Mouse (Mus musculus): ENCODE measurements around the gene Anxa8. TPM values are rescaled to one million over a fixed set of nuclear protein-coding genes. Genes with fewer than 3 reads are reported as not detected.

The Anxa8 gene
- 0.91 and 1.3 TPM in 2 replicates for polyA plus RNA-seq (2015; fragmentation: Nextera tagmentation; extraction: Ambion mirVana)

GRCm38 (mm10) chr14:34085731-34086130, at the start of gene Anxa8:
Gene Anxa8 (plus strand): TSS chr14:34085981.
- H3K36me3 ChIP-seq = no peaks in the 10 kb centered on the region
- no peak within 1 kb of the TSS for H3K9ac ChIP-seq
- no peak within 1 kb of the TSS for H3K4me2 ChIP-seq
- peaks cover 15% of the 10 kb centered on the region; the same call in 1 of the 2 replicates for H3K27me3 ChIP-seq (replicated peaks)
- WGBS = 54% methylated on average over 4 of the region's 4 CpGs
- no peak within 1 kb of the TSS for H3K4me3 ChIP-seq
- ATAC-seq (ENCODE audit: extremely low read depth, insufficient number of reproducible peaks, low FRiP score, low TSS enrichment) = no peak
- H3K27ac ChIP-seq (replicated peaks) = no peak within 1 kb of the TSS
- H3K9me3 ChIP-seq = no peaks in the 10 kb centered on the region
- no peaks in the 10 kb centered on the region for H3K4me1 ChIP-seq

GRCm38 (mm10) chr14:34041241-34041640, 44.5 kb upstream of the Anxa8 start:
- WGBS = 67% methylated on average over 4 of the region's 4 CpGs
- no peak for ATAC-seq (ENCODE audit: extremely low read depth, insufficient number of reproducible peaks, low FRiP score, low TSS enrichment)
- no peak overlapping the region for H3K27ac ChIP-seq (replicated peaks)
- no peak overlapping the region for H3K4me2 ChIP-seq
- H3K27me3 ChIP-seq (replicated peaks) = no peaks in the 10 kb centered on the region
- no peaks in the 10 kb centered on the region for H3K36me3 ChIP-seq
- no peaks in the 10 kb centered on the region for H3K9me3 ChIP-seq
- H3K4me1 ChIP-seq = no peaks in the 10 kb centered on the region
- no peak overlapping the region for H3K4me3 ChIP-seq
- H3K9ac ChIP-seq = no peak overlapping the region

- H3K4me3 ChIP-seq = no peak overlapping the region
- H3K9ac ChIP-seq = no peak overlapping the region
- no peaks in the 10 kb centered on the region for H3K27me3 ChIP-seq (replicated peaks)
- ATAC-seq (ENCODE audit: extremely low read depth, insufficient number of reproducible peaks, low FRiP score, low TSS enrichment) = no peak; the same call in 1 of the 2 replicates
- WGBS = 43% methylated on average over 3 of the region's 3 CpGs
- H3K9me3 ChIP-seq = no peaks in the 10 kb centered on the region
- no peak overlapping the region for H3K27ac ChIP-seq (replicated peaks)
- H3K4me1 ChIP-seq = no peaks in the 10 kb centered on the region
- H3K36me3 ChIP-seq = no peaks in the 10 kb centered on the region
- no peak overlapping the region for H3K4me2 ChIP-seq
Measured at GRCm38 (mm10) chr14:34043341-34043740, 42.4 kb upstream of the Anxa8 start.

GRCm38 (mm10) chr14:34050101-34050779, 35.5 kb upstream of the Anxa8 start:
- Histone ChIP-seq H3K4me2 (no peak overlapping the region), H3K36me3 (no peaks in the 10 kb centered on the region), H3K27me3 (replicated peaks) (no peaks in the 10 kb centered on the region; the same call in 1 of the 2 replicates), H3K9ac (no peak overlapping the region), H3K27ac (replicated peaks) (no peak overlapping the region), H3K9me3 (no peaks in the 10 kb centered on the region), H3K4me3 (no peak overlapping the region), H3K4me1 (no peaks in the 10 kb centered on the region)
- WGBS = 58% methylated on average over 5 of the region's 5 CpGs
- no peak for ATAC-seq (ENCODE audit: extremely low read depth, insufficient number of reproducible peaks, low FRiP score, low TSS enrichment)

GRCm38 (mm10) chr14:34052516-34052915, 33.3 kb upstream of the Anxa8 start, which contains the start of gene Antxrl:
Gene Antxrl (plus strand): TSS chr14:34052707.
- Histone ChIP-seq H3K4me1 (no peaks in the 10 kb centered on the region), H3K4me3 (no peak within 1 kb of the TSS), H3K27me3 (replicated peaks) (no peaks in the 10 kb centered on the region; the same call in 1 of the 2 replicates), H3K9ac (no peak within 1 kb of the TSS), H3K4me2 (no peak within 1 kb of the TSS), H3K27ac (replicated peaks) (no peak within 1 kb of the TSS), H3K36me3 (no peaks in the 10 kb centered on the region), H3K9me3 (no peaks in the 10 kb centered on the region)
- no peak for ATAC-seq (ENCODE audit: extremely low read depth, insufficient number of reproducible peaks, low FRiP score, low TSS enrichment)
- 78% methylated on average over 6 of the region's 6 CpGs for WGBS

GRCm38 (mm10) chr14:34071665-34072064, 14.1 kb upstream of the Anxa8 start:
- no peaks in the 10 kb centered on the region for H3K36me3 ChIP-seq
- ATAC-seq (ENCODE audit: extremely low read depth, insufficient number of reproducible peaks, low FRiP score, low TSS enrichment) = no peak
- no peaks in the 10 kb centered on the region for H3K9me3 ChIP-seq
- no peaks in the 10 kb centered on the region for H3K27me3 ChIP-seq (replicated peaks)
- H3K4me3 ChIP-seq = no peak overlapping the region
- no peak overlapping the region for H3K27ac ChIP-seq (replicated peaks)
- peaks cover 24% of the 10 kb centered on the region for H3K4me1 ChIP-seq
- no peak overlapping the region for H3K9ac ChIP-seq
- H3K4me2 ChIP-seq = no peak overlapping the region
- WGBS = 45% methylated on average over 6 of the region's 6 CpGs

GRCm38 (mm10) chr14:34075346-34075745, 10.4 kb upstream of the Anxa8 start:
- Histone ChIP-seq H3K4me1 (peaks cover 24% of the 10 kb centered on the region), H3K9ac (no peak overlapping the region), H3K4me3 (no peak overlapping the region), H3K27me3 (replicated peaks) (no peaks in the 10 kb centered on the region; the same call in 1 of the 2 replicates), H3K27ac (replicated peaks) (no peak overlapping the region), H3K4me2 (no peak overlapping the region), H3K9me3 (no peaks in the 10 kb centered on the region), H3K36me3 (no peaks in the 10 kb centered on the region)
- 35% methylated on average over 4 of the region's 4 CpGs for WGBS
- ATAC-seq (ENCODE audit: extremely low read depth, insufficient number of reproducible peaks, low FRiP score, low TSS enrichment) = no peak

DNA sequence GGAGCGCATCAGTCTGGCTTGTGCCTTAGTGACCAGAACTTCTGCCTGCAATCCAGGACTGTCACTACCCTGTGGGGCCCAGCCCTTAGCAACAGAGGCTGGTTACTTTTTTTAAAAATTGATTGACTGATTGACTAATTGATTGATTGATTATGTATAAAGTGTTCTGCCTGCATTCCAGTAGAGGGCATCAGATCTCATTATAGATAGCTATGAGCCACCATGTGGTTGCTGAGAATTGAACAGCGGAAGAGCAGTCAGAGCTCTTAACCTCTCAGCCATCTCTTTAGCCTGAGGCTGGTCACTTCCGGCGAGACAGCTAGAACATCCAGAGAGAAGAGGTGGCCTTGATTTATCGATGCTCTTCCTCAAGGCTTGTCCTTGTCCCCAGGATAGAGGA, 8.6 kb upstream of the Anxa8 start:
- Histone ChIP-seq H3K27ac (replicated peaks) (no peak overlapping the region), H3K4me3 (no peak overlapping the region), H3K9me3 (no peaks in the 10 kb centered on the region), H3K27me3 (replicated peaks) (no peaks in the 10 kb centered on the region; the same call in 1 of the 2 replicates), H3K36me3 (no peaks in the 10 kb centered on the region), H3K4me1 (peaks cover 16% of the 10 kb centered on the region), H3K4me2 (no peak overlapping the region), H3K9ac (no peak overlapping the region)
- 69% methylated on average over 5 of the region's 5 CpGs for WGBS
- ATAC-seq (ENCODE audit: extremely low read depth, insufficient number of reproducible peaks, low FRiP score, low TSS enrichment) = no peak

DNA sequence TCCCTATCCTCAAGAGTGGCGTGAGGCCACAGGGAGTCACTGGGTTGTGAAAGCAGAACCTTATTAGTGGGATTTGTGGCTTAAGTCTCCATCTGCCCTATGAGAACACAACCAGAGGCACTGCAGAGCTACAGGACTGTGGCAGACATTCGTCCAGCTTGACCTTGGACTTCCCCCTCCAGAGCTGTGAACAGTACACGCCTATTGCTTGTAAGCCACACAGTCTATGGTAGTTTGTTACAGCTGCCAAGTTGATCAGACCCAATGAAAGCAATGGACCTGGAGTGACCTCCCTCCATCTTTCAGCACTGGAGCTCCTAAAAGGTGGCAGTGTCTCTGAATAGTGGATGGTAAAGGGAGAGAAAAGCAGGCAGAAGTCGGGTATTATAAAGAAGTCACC, 7.5 kb upstream of the Anxa8 start:
- ATAC-seq (ENCODE audit: extremely low read depth, insufficient number of reproducible peaks, low FRiP score, low TSS enrichment) = no peak
- WGBS = 62% methylated on average over 4 of the region's 4 CpGs
- H3K4me1 ChIP-seq = peaks cover 14% of the 10 kb centered on the region
- no peak overlapping the region for H3K4me3 ChIP-seq
- H3K9ac ChIP-seq = no peak overlapping the region
- H3K9me3 ChIP-seq = no peaks in the 10 kb centered on the region
- no peak overlapping the region for H3K27ac ChIP-seq (replicated peaks)
- no peaks in the 10 kb centered on the region for H3K36me3 ChIP-seq
- peaks cover under 1% of the 10 kb centered on the region; the same call in 1 of the 2 replicates for H3K27me3 ChIP-seq (replicated peaks)
- H3K4me2 ChIP-seq = no peak overlapping the region

GRCm38 (mm10) chr14:34080321-34080997, 5.3 kb upstream of the Anxa8 start:
- H3K4me3 ChIP-seq = no peak overlapping the region
- WGBS = 10% methylated on average over 11 of the region's 11 CpGs

DNA sequence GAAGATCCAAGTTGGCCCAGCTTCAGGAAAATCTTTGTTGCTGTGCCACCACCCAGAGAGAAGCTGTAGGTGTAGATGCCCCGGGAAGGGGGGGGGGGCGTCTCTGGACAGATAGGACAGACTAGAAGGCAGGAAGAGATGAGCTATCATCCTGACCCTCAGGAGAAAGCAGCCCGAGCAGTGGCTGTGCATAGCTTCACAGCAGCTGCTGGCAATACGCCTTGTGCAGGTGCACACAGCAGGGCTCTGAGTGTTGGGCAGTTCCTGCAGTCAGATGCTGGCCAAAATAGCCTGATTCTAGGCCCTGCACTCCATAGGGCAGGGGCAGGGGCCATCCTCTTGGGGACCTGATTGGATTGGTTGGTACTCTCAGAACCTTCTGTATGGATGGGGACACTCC, 1.0 kb downstream of the Anxa8 start:
- Histone ChIP-seq H3K36me3 (no peaks in the 10 kb centered on the region), H3K9me3 (no peaks in the 10 kb centered on the region), H3K4me2 (no peak overlapping the region), H3K4me3 (no peak overlapping the region), H3K9ac (no peak overlapping the region), H3K27ac (replicated peaks) (no peak overlapping the region), H3K4me1 (no peaks in the 10 kb centered on the region), H3K27me3 (replicated peaks) (peaks cover 15% of the 10 kb centered on the region; the same call in 1 of the 2 replicates)
- ATAC-seq (ENCODE audit: extremely low read depth, insufficient number of reproducible peaks, low FRiP score, low TSS enrichment) = no peak
- WGBS = 66% methylated on average over 3 of the region's 4 CpGs

More at GRCm38 (mm10) chr14:34080321-34080997, 5.3 kb upstream of the Anxa8 start:
- Histone ChIP-seq H3K9me3 (no peaks in the 10 kb centered on the region), H3K4me2 (no peak overlapping the region), H3K36me3 (no peaks in the 10 kb centered on the region), H3K27me3 (replicated peaks) (peaks cover 10% of the 10 kb centered on the region; the same call in 1 of the 2 replicates), H3K27ac (replicated peaks) (no peak overlapping the region), H3K4me1 (no peaks in the 10 kb centered on the region), H3K9ac (no peak overlapping the region)
- ATAC-seq (ENCODE audit: extremely low read depth, insufficient number of reproducible peaks, low FRiP score, low TSS enrichment) = no peak
